Mouse (Mus musculus) E14TG2a.4 (cell line): ENCODE measurements around the gene Rab3a.

Experiments
- H3K27me3 ChIP-seq: 2 replicates; pipeline ENCODE4 v1.6.1; 2014; ENCODE audit warnings: low read length, control low read depth; ENCODE audit not compliant: insufficient read depth
- H3K36me3 ChIP-seq: 2 replicates; pipeline ENCODE4 v1.6.1; 2014; ENCODE audit warnings: low read length, control low read depth; ENCODE audit not compliant: insufficient read depth
- H3K4me1 ChIP-seq: replicated peaks from 2 replicates; pipeline ENCODE4 v1.6.1; 2014; ENCODE audit warnings: low read depth, low read length, control low read depth
- H3K4me3 ChIP-seq: replicated peaks from 2 replicates; pipeline ENCODE4 v1.5.1; 2014; ENCODE audit warnings: mild to moderate bottlenecking, low read length
- H3K9me3 ChIP-seq: 2 replicates; pipeline ENCODE4 v1.6.1; 2014; ENCODE audit warnings: low read length, control low read depth
- CTCF ChIP-seq: conservative IDR thresholded peaks from 2 replicates; pipeline ENCODE4 v1.5.1; 2014; ENCODE audit warnings: low read length
- NANOG ChIP-seq: IDR thresholded peaks from 2 replicates; pipeline ENCODE4 v1.6.1; 2014; ENCODE audit warnings: borderline replicate concordance, low read length, mixed read lengths
- POU5F1 ChIP-seq: IDR thresholded peaks from 2 replicates; pipeline ENCODE4 v1.6.1; 2014; ENCODE audit warnings: low read length, borderline replicate concordance

Rab3a gene

DNA sequence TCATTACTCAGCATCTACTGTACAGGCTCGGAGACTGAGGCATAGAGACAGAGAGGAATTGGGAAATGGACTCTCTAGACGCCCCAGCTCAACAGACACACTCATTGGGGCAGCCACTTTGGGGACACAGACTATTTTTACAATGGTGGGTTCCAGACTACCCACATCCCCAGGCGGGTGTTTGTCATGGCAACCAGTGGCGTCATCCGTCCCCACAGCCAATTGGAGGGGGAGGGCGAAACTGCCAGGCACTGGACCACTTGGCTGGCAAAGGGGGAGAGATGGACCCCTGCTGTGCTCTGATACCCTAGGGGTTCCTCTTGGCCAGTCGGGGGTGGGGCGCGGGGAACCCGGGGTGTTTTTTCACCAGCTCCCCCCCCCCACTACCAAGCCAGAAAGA is 46.2 kb downstream of the Rab3a start:
- TF ChIP-seq CTCF, result no peak
- TF ChIP-seq POU5F1, result no peak
- TF ChIP-seq NANOG, result no peak
- Histone ChIP-seq H3K9me3 (no peaks in the 10 kb centered on the region), H3K36me3 (no peaks in the 10 kb centered on the region), H3K4me1 (peaks cover 76% of the 10 kb centered on the region), H3K4me3 (no peak overlapping the region), H3K27me3 (peaks cover 54% of the 10 kb centered on the region)

DNA sequence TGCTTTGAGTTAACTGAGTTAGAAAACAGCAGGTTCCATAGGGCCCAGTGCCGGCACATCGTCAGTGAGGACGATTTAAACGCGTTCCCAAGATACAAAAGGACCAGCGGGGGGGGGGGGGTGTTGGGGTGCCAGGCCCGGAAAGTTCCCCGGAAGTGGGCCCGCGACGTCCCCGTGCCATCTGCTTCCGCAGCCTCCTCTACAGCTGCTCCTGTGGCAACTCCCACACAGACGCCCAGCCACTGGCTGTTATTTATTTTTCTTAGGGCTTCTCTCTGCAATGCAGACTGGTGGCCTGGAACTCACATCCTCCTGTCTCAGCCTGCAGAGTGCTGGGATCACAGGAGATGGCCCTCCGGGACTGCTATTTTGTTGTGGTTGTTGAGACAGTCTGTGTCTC is 46.7 kb downstream of the Rab3a start:
- Histone ChIP-seq H3K9me3 (no peaks in the 10 kb centered on the region), H3K36me3 (no peaks in the 10 kb centered on the region), H3K4me3 (no peak overlapping the region), H3K4me1 (peaks cover 73% of the 10 kb centered on the region), H3K27me3 (peaks cover 54% of the 10 kb centered on the region)
- TF ChIP-seq NANOG (no peak), CTCF (no peak), POU5F1 (no peak)

DNA sequence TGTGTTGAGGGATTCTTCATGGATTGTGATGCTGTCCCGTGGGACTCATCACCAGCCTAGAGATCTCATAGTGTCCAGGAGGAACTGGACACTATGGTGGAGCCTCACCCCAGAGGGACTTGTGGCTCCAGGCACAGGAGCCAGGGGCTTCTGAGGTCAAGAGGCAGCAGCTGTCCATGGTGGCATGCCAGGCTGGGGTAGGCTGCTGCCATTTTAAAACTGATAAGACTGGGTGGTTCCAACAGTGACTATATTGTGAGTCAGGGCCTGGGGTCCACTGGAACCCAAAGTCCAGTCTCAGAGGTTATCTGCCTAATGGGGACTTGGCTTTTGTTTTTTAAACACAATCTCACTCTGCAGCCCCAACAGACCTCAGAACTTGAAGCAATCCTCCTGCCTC is 47.4 kb downstream of the Rab3a start:
- Histone ChIP-seq H3K4me3 (no peak overlapping the region), H3K4me1 (peaks cover 70% of the 10 kb centered on the region), H3K36me3 (no peaks in the 10 kb centered on the region), H3K9me3 (no peaks in the 10 kb centered on the region), H3K27me3 (peaks cover 56% of the 10 kb centered on the region)
- TF ChIP-seq NANOG (no peak), CTCF (no peak), POU5F1 (no peak)

DNA sequence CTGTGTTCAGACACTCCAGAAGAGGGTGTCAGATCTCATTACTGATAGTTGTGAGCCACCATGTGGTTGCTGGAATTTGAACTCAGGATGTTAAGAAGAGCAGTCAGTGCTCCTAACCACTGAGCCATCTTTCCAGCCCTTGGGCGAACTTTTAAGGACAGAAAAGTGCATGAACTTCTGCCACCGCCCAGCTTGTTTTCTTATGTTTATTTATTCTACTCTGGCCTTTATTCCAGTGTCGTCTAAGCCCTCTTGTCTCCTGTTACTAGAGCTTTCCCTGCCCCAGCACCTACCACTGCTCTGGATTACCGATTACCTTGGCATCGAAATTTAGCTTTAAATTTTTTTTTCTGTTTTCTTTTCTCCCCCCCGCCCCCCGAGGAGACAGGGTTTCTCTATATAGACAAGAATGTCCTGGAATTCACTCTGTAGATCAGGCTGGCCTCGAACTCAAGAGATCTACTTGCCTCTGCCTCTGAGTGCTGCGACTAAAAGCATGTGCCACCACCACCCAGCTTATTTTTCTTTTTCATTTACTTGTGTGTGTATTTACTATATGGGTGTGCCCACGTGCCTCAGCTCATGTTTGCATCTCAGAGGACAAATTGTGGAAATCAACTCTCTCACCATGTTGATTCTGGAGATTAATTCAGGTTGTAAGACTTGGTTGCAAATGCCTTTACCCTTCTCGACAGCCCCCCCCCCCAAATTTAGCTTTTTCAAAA is 48.5 kb downstream of the Rab3a start:
- Histone ChIP-seq H3K4me3 (peak overlapping the region; percentile 79; the same call in 1 of the 2 replicates), H3K4me1 (peaks cover 66% of the 10 kb centered on the region), H3K36me3 (no peaks in the 10 kb centered on the region), H3K9me3 (no peaks in the 10 kb centered on the region), H3K27me3 (peaks cover 59% of the 10 kb centered on the region)
- no peak for TF ChIP-seq POU5F1

DNA sequence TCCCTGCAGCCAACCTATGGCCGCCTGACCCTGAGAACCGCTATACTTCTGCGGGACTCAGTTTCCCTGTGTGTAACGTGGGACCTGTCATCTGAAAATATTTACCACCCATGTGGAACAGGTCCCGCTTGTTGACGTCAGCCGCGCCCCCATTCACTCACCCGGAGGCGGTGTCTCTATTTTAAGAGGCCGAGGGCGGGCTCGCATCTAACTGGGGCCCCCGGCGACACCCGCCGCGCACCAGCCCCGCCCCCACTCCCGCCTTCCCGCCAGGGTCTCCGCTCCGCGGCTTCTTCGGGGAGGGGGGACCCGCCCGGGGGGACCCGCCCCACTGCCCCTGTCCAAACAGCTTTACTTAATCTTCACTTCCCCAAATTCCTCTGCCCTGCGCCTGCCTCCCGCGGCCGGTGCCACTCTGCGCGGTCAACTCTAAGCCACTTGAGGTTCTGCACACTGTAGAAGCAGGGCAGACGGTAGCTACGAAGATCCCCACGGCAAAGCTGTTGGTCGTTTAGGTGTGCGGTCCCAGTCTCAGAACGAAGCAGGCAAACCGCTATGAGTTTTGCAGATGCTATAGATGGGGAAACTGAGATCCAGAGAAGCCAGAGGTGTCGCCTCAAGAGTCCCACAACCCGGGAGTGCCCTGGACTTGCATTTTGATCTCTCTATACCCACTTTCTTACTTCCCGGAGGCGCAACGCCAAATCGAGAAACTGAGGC is 49.4 kb downstream of the Rab3a start:
- Histone ChIP-seq H3K9me3 (no peaks in the 10 kb centered on the region), H3K4me1 (peaks cover 57% of the 10 kb centered on the region), H3K4me3 (peak overlapping the region; percentile 79), H3K36me3 (no peaks in the 10 kb centered on the region), H3K27me3 (peaks cover 53% of the 10 kb centered on the region)
- TF ChIP-seq POU5F1 (no peak), CTCF (no peak)

DNA sequence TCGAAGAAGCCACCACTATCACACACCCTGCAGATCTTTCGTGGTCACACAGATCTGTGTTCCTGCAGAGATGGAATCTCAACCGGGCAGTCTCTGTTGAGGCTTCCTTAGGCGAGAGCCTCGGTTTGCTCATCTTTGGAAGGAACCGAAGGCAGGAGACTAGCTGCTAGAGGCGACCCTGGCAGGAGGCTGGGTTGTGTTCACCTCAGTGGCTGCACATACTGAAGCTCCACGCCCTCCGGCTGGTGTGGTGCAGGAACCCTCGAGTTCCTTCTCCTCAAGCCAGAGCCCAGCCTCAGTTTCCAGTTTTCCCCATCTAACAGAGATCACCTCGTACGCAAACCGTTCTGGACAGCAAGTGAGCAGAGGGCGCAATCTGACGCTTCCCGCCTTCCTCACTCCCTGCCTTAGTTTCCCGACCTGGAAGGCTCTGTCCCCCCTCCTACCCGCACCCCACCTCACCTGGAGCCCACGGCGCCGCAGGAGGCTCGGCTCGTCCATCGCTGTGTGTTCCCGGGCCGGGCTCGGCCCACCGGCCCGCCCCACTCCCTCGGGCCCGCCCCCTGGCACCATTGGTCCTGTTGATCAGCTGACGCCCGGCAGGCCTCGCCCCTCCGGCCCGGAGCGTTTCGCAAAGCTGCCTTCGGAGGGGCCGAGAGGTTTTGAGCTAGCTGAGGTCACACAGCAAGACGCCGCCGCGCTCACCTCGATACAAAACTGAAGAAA is 50.2 kb downstream of the Rab3a start, which contains the start of gene Mast3:
Gene Mast3, minus strand, starts transcription at position 574 of the 726 bp plus-strand sequence.
- TF ChIP-seq CTCF (no peak), POU5F1 (no peak), NANOG (no peak)
- Histone ChIP-seq H3K4me1 (peaks cover 58% of the 10 kb centered on the region), H3K4me3 (peak within 1 kb of the TSS; percentile 79), H3K9me3 (no peaks in the 10 kb centered on the region), H3K27me3 (peaks cover 51% of the 10 kb centered on the region), H3K36me3 (no peaks in the 10 kb centered on the region)

DNA sequence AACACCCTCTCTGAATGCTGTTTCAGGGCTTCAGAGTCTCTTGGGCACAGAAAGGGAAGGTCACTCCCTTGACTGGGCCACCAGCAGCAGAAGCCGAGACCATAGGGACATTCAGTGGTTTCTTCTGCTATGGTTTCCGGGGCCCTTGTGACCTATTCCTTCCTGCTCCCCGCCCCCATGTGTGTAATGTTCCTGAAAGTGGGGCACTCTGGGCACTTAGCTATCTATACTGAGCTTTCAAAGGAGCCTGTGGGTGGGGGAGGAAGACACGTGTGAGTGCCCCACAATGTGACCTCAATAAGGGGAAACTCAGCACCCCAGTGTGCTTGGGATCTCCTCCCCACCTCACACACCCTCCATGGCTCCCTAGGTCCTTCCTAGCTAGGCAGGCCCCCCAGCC is 52.1 kb downstream of the Rab3a start:
- Histone ChIP-seq H3K36me3 (no peaks in the 10 kb centered on the region), H3K4me3 (no peak overlapping the region), H3K9me3 (no peaks in the 10 kb centered on the region), H3K27me3 (peaks cover 57% of the 10 kb centered on the region), H3K4me1 (peaks cover 61% of the 10 kb centered on the region)
- TF ChIP-seq CTCF (no peak), POU5F1 (no peak), NANOG (no peak)

DNA sequence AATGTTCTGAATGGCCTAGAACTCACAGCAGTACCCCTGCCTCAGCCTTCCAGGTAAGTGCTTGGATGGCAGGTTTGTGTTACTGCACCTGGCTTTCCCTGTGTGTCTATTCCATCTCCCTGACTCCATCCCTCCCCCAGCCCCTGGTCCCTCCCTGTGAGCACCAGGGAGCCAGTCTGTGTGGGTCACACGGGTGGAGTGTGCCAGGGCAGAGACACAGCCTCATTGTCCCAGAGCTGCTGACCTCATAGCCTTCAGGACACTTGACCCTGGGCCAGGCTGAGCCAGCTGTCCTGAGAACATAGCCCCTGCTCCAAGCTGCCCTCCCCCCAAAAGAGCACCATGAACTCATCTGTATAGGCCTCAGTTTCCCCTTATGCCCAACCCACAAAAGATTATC is 52.8 kb downstream of the Rab3a start:
- Histone ChIP-seq H3K9me3 (no peaks in the 10 kb centered on the region), H3K27me3 (peaks cover 57% of the 10 kb centered on the region), H3K4me3 (no peak overlapping the region), H3K36me3 (no peaks in the 10 kb centered on the region), H3K4me1 (peaks cover 61% of the 10 kb centered on the region)
- no peak for TF ChIP-seq POU5F1
- no peak for TF ChIP-seq NANOG
- no peak for TF ChIP-seq CTCF
